Mouse (Mus musculus) lung, embryonic 14.5 days (tissue): Measurements from ENCODE around the gene Plekhh2. TPM values are rescaled to one million over a fixed set of nuclear protein-coding genes. Genes with fewer than 3 reads are reported as not detected.

Experiments
- ATAC-seq: fragments of 200-750 bp; cut with Nextera tagmentation; 2 replicates; pipeline ENCODE4 v1.8.0; 2017; ENCODE audit warnings: mild to moderate bottlenecking, moderate TSS enrichment, moderate library complexity; ENCODE audit not compliant: insufficient read depth
- DNase-seq: peaks from one replicate; pipeline ENCODE4 v3.0.0-alpha.2; 2015
- H3K27ac ChIP-seq: fragments of 300-500 bp; sonication (generic); 2 replicates; pipeline ENCODE4 v1.5.1; 2014; ENCODE audit warnings: low read depth, mild to moderate bottlenecking, moderate library complexity
- H3K27me3 ChIP-seq: fragments of 300-500 bp; sonication (generic); 2 replicates; pipeline ENCODE4 v1.6.1; 2014; ENCODE audit warnings: low read length, control low read depth; ENCODE audit not compliant: insufficient read depth
- H3K36me3 ChIP-seq: fragments of 300-500 bp; sonication (generic); 2 replicates; pipeline ENCODE4 v1.6.1; 2014; ENCODE audit warnings: control low read depth; ENCODE audit not compliant: insufficient read depth
- H3K4me1 ChIP-seq: fragments of 300-500 bp; sonication (generic); 2 replicates; pipeline ENCODE4 v1.6.1; 2014; ENCODE audit warnings: antibody characterized with exemption, control low read depth; ENCODE audit not compliant: insufficient read depth
- H3K4me2 ChIP-seq: fragments of 300-500 bp; sonication (generic); 2 replicates; pipeline ENCODE4 v1.6.1; 2014; ENCODE audit warnings: mild to moderate bottlenecking
- H3K4me3 ChIP-seq: fragments of 300-500 bp; sonication (generic); 2 replicates; pipeline ENCODE4 v1.5.1; 2014; ENCODE audit warnings: low read depth, low read length
- H3K9ac ChIP-seq: fragments of 300-500 bp; sonication (generic); 2 replicates; pipeline ENCODE4 v1.6.1; 2014
- H3K9me3 ChIP-seq: fragments of 300-500 bp; sonication (generic); 2 replicates; pipeline ENCODE4 v1.6.1; 2016; ENCODE audit warnings: low read depth, low read length, control low read depth
- CTCF ChIP-seq: IDR thresholded peaks from 2 replicates; pipeline ENCODE4 v1.5.1; 2016; ENCODE audit warnings: antibody characterized with exemption, low read depth
- WGBS: fragments of 180-500 bp; shearing (Covaris S2); extraction: QIAGEN DNeasy Blood & Tissue Kit; methylation state at CpG from one replicate; pipeline ENCODE4 v1.1.7; 2014; 5-methylcytosine and 5-hydroxymethylcytosine counted together
- polyA plus RNA-seq: library from polyadenylated mRNA; unstranded; fragments of >200 nt; fragmentation: Nextera tagmentation; extraction: Ambion mirVana; gene quantifications from 2 replicates; pipeline ENCODE4 v1.2.1, GENCODE M21; 2014

Plekhh2 gene
- polyA plus RNA-seq, 1 experiment from 2014 or later: 11.1 TPM

- 8% methylated on average over 4 of the region's 4 CpGs for WGBS
- TF ChIP-seq CTCF: no peak
- Histone ChIP-seq H3K4me1 (peaks cover 15% of the 10 kb centered on the region; the same call in 1 of the 2 replicates), H3K9ac (peak overlapping the region; percentile 87), H3K4me3 (peak overlapping the region; percentile 84), H3K27ac (peak overlapping the region; percentile 77; the same call in 1 of the 2 replicates), H3K36me3 (no peaks in the 10 kb centered on the region), H3K27me3 (no peaks in the 10 kb centered on the region), H3K9me3 (no peaks in the 10 kb centered on the region), H3K4me2 (peak overlapping the region; percentile 64)
- peak; percentile 46 for DNase-seq
- ATAC-seq: peak; percentile 37; the same call in 1 of the 2 replicates
Measured at GRCm38 (mm10) chr17:84512516-84513085, 906 bp downstream of the Plekhh2 start.

- no peaks in the 10 kb centered on the region for H3K36me3 ChIP-seq
- H3K4me2 ChIP-seq: no peak overlapping the region
- ATAC-seq: no peak
- H3K27ac ChIP-seq: no peak overlapping the region
- no peaks in the 10 kb centered on the region for H3K27me3 ChIP-seq
- H3K9ac ChIP-seq: no peak overlapping the region
- no peak overlapping the region for H3K4me3 ChIP-seq
- peaks cover 7% of the 10 kb centered on the region for H3K4me1 ChIP-seq
- WGBS: 65% methylated on average over 5 of the region's 5 CpGs
- no peaks in the 10 kb centered on the region for H3K9me3 ChIP-seq
- DNase-seq: no peak
- TF ChIP-seq CTCF: no peak
Measured at GRCm38 (mm10) chr17:84515901-84516300, 4.2 kb downstream of the Plekhh2 start.

GRCm38 (mm10) chr17:84519346-84519745 lies 7.7 kb downstream of the Plekhh2 start:
- TF ChIP-seq CTCF: no peak
- no peak for ATAC-seq
- Histone ChIP-seq H3K4me2 (no peak overlapping the region), H3K4me3 (no peak overlapping the region), H3K36me3 (no peaks in the 10 kb centered on the region), H3K9me3 (no peaks in the 10 kb centered on the region), H3K27ac (no peak overlapping the region), H3K27me3 (no peaks in the 10 kb centered on the region), H3K4me1 (peaks cover 3% of the 10 kb centered on the region; the same call in 1 of the 2 replicates), H3K9ac (no peak overlapping the region)
- 69% methylated on average over 3 of the region's 3 CpGs for WGBS
- DNase-seq: no peak

GRCm38 (mm10) chr17:84520057-84520456 lies 8.4 kb downstream of the Plekhh2 start:
- Histone ChIP-seq H3K9ac (no peak overlapping the region), H3K4me2 (no peak overlapping the region), H3K27ac (no peak overlapping the region), H3K4me1 (peaks cover 3% of the 10 kb centered on the region; the same call in 1 of the 2 replicates), H3K36me3 (no peaks in the 10 kb centered on the region), H3K4me3 (no peak overlapping the region), H3K27me3 (no peaks in the 10 kb centered on the region), H3K9me3 (no peaks in the 10 kb centered on the region)
- TF ChIP-seq CTCF: no peak
- ATAC-seq (no peak), DNase-seq (no peak)

- H3K4me2 ChIP-seq: no peak overlapping the region
- no peak for DNase-seq
- H3K4me3 ChIP-seq: no peak overlapping the region
- TF ChIP-seq CTCF: no peak
- H3K27ac ChIP-seq: peak overlapping the region; percentile 76
- H3K9me3 ChIP-seq: no peaks in the 10 kb centered on the region
- 65% methylated on average over 4 of the region's 4 CpGs for WGBS
- no peaks in the 10 kb centered on the region for H3K36me3 ChIP-seq
- no peak overlapping the region for H3K9ac ChIP-seq
- H3K4me1 ChIP-seq: peaks cover 29% of the 10 kb centered on the region
- no peaks in the 10 kb centered on the region for H3K27me3 ChIP-seq
- ATAC-seq: no peak
Measured at GRCm38 (mm10) chr17:84529356-84529755, 17.7 kb downstream of the Plekhh2 start.

- WGBS: 29% methylated on average over 3 of the region's 3 CpGs
- H3K4me2 ChIP-seq: no peak overlapping the region
- H3K9ac ChIP-seq: no peak overlapping the region
- H3K4me3 ChIP-seq: no peak overlapping the region
- no peaks in the 10 kb centered on the region for H3K36me3 ChIP-seq
- ATAC-seq: peak; percentile 53
- H3K9me3 ChIP-seq: no peaks in the 10 kb centered on the region
- no peak for TF ChIP-seq CTCF
- H3K4me1 ChIP-seq: peaks cover 29% of the 10 kb centered on the region
- peak overlapping the region; percentile 75 for H3K27ac ChIP-seq
- peak; percentile 64 for DNase-seq
- H3K27me3 ChIP-seq: no peaks in the 10 kb centered on the region
Measured at GRCm38 (mm10) chr17:84530202-84530796, 18.6 kb downstream of the Plekhh2 start.

- Histone ChIP-seq H3K27me3 (no peaks in the 10 kb centered on the region), H3K27ac (peak overlapping the region; percentile 65), H3K36me3 (no peaks in the 10 kb centered on the region), H3K4me3 (no peak overlapping the region), H3K9ac (no peak overlapping the region), H3K9me3 (no peaks in the 10 kb centered on the region), H3K4me2 (peak overlapping the region; percentile 14), H3K4me1 (peaks cover 29% of the 10 kb centered on the region)
- no peak for TF ChIP-seq CTCF
- peak; percentile 78; the same call in 1 of the 2 replicates for ATAC-seq
- 26% methylated on average over 8 of the region's 8 CpGs for WGBS
- DNase-seq: peak; percentile 86
Measured at GRCm38 (mm10) chr17:84532909-84533499, 21.3 kb downstream of the Plekhh2 start.
